Mouse (Mus musculus): Measurements from ENCODE around the gene Trpm2.

Trpm2 gene

GRCm38 (mm10) chr10:77901871-77902210 lies 68.5 kb downstream of the Trpm2 start:
- no peak for DNase-seq

- DNase-seq, result peak; percentile 12
Observed at GRCm38 (mm10) chr10:77900903-77901818, 69.2 kb downstream of the Trpm2 start.

- no peak for DNase-seq
Observed at GRCm38 (mm10) chr10:77900126-77900525, 70.2 kb downstream of the Trpm2 start.

- DNase-seq, result no peak
Observed at GRCm38 (mm10) chr10:77895562-77895961, 74.8 kb downstream of the Trpm2 start.

GRCm38 (mm10) chr10:77890987-77891565 lies 79.3 kb downstream of the Trpm2 start:
- DNase-seq, result no peak

GRCm38 (mm10) chr10:77886007-77886747 lies 84.2 kb downstream of the Trpm2 start:
- no peak for DNase-seq

- DNase-seq, result no peak
Observed at GRCm38 (mm10) chr10:77882553-77882952, 87.8 kb downstream of the Trpm2 start.

GRCm38 (mm10) chr10:77880305-77880704 lies 90.1 kb downstream of the Trpm2 start:
- DNase-seq, result no peak

- no peak for DNase-seq
Observed at GRCm38 (mm10) chr10:77878985-77879384, 91.4 kb downstream of the Trpm2 start.

GRCm38 (mm10) chr10:77869651-77870050 lies 100.7 kb downstream of the Trpm2 start:
- DNase-seq, result no peak

GRCm38 (mm10) chr10:77867546-77867945 lies 102.8 kb downstream of the Trpm2 start:
- DNase-seq, result no peak

- no peak for DNase-seq
Observed at GRCm38 (mm10) chr10:77864762-77865143, 105.6 kb downstream of the Trpm2 start.

- DNase-seq, result no peak
Observed at GRCm38 (mm10) chr10:77864067-77864761, 106.1 kb downstream of the Trpm2 start.

- DNase-seq, result no peak
Observed at GRCm38 (mm10) chr10:77861675-77862074, 108.7 kb downstream of the Trpm2 start, which contains the start of gene Gm3285. Gm3285 (plus strand) TSS chr10:77861975.
